Mouse (Mus musculus) midbrain, embryonic 13.5 days (tissue): ENCODE results near the gene Fancm. TPM values are rescaled to one million over a fixed set of nuclear protein-coding genes. Genes with fewer than 3 reads are reported as not detected.
A peak's percentile ranks its signal among the peaks of the same experiment; 100 is the strongest.
"Not testable (repeated sequence)": the region's sequence is repeated elsewhere in the genome, so short reads cannot be mapped to it uniquely, and the experiment has no call there.

Experiments used
- ATAC-seq: fragments of 200-750 bp; cut with Nextera tagmentation; 2 replicates; pipeline ENCODE4 v1.8.0; 2017; ENCODE audit warnings: mild to moderate bottlenecking, moderate TSS enrichment, moderate library complexity
- H3K27ac ChIP-seq: fragments of 300-500 bp; sonication (generic); 2 replicates; pipeline ENCODE4 v1.5.1; 2015; ENCODE audit warnings: inconsistent platforms, mild to moderate bottlenecking, moderate library complexity
- H3K27me3 ChIP-seq: fragments of 300-500 bp; sonication (generic); 2 replicates; pipeline ENCODE4 v1.6.1; 2015; ENCODE audit warnings: mild to moderate bottlenecking, inconsistent platforms
- H3K36me3 ChIP-seq: fragments of 300-500 bp; sonication (generic); 2 replicates; pipeline ENCODE4 v1.6.1; 2015; ENCODE audit warnings: mild to moderate bottlenecking, inconsistent platforms
- H3K4me1 ChIP-seq: fragments of 300-500 bp; sonication (generic); replicated peaks from 2 replicates; pipeline ENCODE4 v1.6.1; 2015; ENCODE audit warnings: inconsistent platforms
- H3K4me2 ChIP-seq: fragments of 300-500 bp; sonication (generic); replicated peaks from 2 replicates; pipeline ENCODE4 v1.6.1; 2015; ENCODE audit warnings: moderate library complexity, mild to moderate bottlenecking, inconsistent platforms
- H3K4me3 ChIP-seq: fragments of 300-500 bp; sonication (generic); replicated peaks from 2 replicates; pipeline ENCODE4 v1.5.1; 2015; ENCODE audit warnings: mild to moderate bottlenecking, inconsistent platforms
- H3K9ac ChIP-seq: fragments of 300-500 bp; sonication (generic); replicated peaks from 2 replicates; pipeline ENCODE4 v1.6.1; 2015; ENCODE audit warnings: mild to moderate bottlenecking, inconsistent platforms
- H3K9me3 ChIP-seq: fragments of 300-500 bp; sonication (generic); 2 replicates; pipeline ENCODE4 v1.6.1; 2016; ENCODE audit warnings: mild to moderate bottlenecking, inconsistent platforms
- WGBS: fragments of 180-500 bp; shearing (Covaris S2); methylation state at CpG from one replicate; pipeline ENCODE4 v1.1.7; 2015; 5-methylcytosine and 5-hydroxymethylcytosine counted together
- polyA plus RNA-seq: library from polyadenylated mRNA; unstranded; fragments of >200 nt; fragmentation: Nextera tagmentation; extraction: Ambion mirVana; gene quantifications from 2 replicates; pipeline ENCODE4 v1.2.1, GENCODE M21; 2015

The Fancm gene
- polyA plus RNA-seq, 1 experiment from 2014 or later: 11.5 TPM

GRCm38 (mm10) chr12:65073611-65074178 lies 1.7 kb upstream of the Fancm start, which contains the start of gene Fkbp3:
Gene Fkbp3, minus strand, starts transcription at chr12:65074007.
- Histone ChIP-seq H3K9ac (peak within 1 kb of the TSS; percentile 90), H3K9me3 (no peaks in the 10 kb centered on the region), H3K27me3 (no peaks in the 10 kb centered on the region), H3K4me3 (peak within 1 kb of the TSS; percentile 86), H3K4me2 (peak within 1 kb of the TSS; percentile 88), H3K36me3 (peaks cover 9% of the 10 kb centered on the region), H3K4me1 (peaks cover 44% of the 10 kb centered on the region), H3K27ac (peak within 1 kb of the TSS; percentile 90)
- ATAC-seq: peak; percentile 99
- WGBS: 1% methylated on average over 49 of the region's 49 CpGs

GRCm38 (mm10) chr12:65074651-65075050 lies 752 bp upstream of the Fancm start:
- Histone ChIP-seq H3K36me3 (0 out of 2 replicates have a peak, but pooled peaks cover 4% of the 10 kb centered on the region), H3K9ac (peak overlapping the region; percentile 90), H3K4me3 (peak overlapping the region; percentile 86), H3K27ac (peak overlapping the region; percentile 90; the same call in 1 of the 2 replicates), H3K9me3 (no peaks in the 10 kb centered on the region), H3K4me1 (peaks cover 45% of the 10 kb centered on the region), H3K27me3 (no peaks in the 10 kb centered on the region), H3K4me2 (peak overlapping the region; percentile 88)
- WGBS: 45% methylated on average over 7 of the region's 7 CpGs
- no peak for ATAC-seq

GRCm38 (mm10) chr12:65075733-65076310 lies 419 bp downstream of the Fancm start:
- under 1% methylated on average over 41 of the region's 41 CpGs for WGBS
- Histone ChIP-seq H3K4me3 (peak overlapping the region; percentile 86), H3K27me3 (no peaks in the 10 kb centered on the region), H3K36me3 (peaks cover 8% of the 10 kb centered on the region), H3K4me1 (peaks cover 45% of the 10 kb centered on the region), H3K27ac (peak overlapping the region; percentile 92), H3K4me2 (peak overlapping the region; percentile 88), H3K9ac (peak overlapping the region; percentile 90), H3K9me3 (no peaks in the 10 kb centered on the region)
- peak; percentile 9; the same call in 1 of the 2 replicates for ATAC-seq

GRCm38 (mm10) chr12:65076906-65077305 lies 1.5 kb downstream of the Fancm start:
- H3K27me3 ChIP-seq: no peaks in the 10 kb centered on the region
- peaks cover 8% of the 10 kb centered on the region for H3K36me3 ChIP-seq
- ATAC-seq: no peak
- H3K27ac ChIP-seq: no peak overlapping the region
- WGBS: 89% methylated on average over 9 of the region's 9 CpGs
- no peaks in the 10 kb centered on the region for H3K9me3 ChIP-seq
- peaks cover 45% of the 10 kb centered on the region for H3K4me1 ChIP-seq
- H3K4me2 ChIP-seq: peak overlapping the region; percentile 88
- no peak overlapping the region for H3K9ac ChIP-seq
- peak overlapping the region; percentile 86 for H3K4me3 ChIP-seq

- Histone ChIP-seq H3K4me1 (no peaks in the 10 kb centered on the region), H3K9me3 (no peaks in the 10 kb centered on the region), H3K4me3 (no peak overlapping the region), H3K4me2 (no peak overlapping the region), H3K9ac (no peak overlapping the region), H3K27me3 (no peaks in the 10 kb centered on the region), H3K27ac (no peak overlapping the region), H3K36me3 (peaks cover 57% of the 10 kb centered on the region)
- ATAC-seq: no peak
- 79% methylated on average over 1 of the region's 1 CpGs for WGBS
These were observed 33.3 kb downstream of the Fancm start for GRCm38 (mm10) chr12:65108746-65109145.

- Histone ChIP-seq H3K27ac (no peak overlapping the region), H3K4me1 (no peaks in the 10 kb centered on the region), H3K9ac (no peak overlapping the region), H3K9me3 (no peaks in the 10 kb centered on the region), H3K27me3 (no peaks in the 10 kb centered on the region), H3K4me3 (no peak overlapping the region), H3K4me2 (no peak overlapping the region), H3K36me3 (peaks cover 51% of the 10 kb centered on the region)
- no peak for ATAC-seq
- 93% methylated on average over 3 of the region's 3 CpGs for WGBS
These were observed 36.1 kb downstream of the Fancm start for GRCm38 (mm10) chr12:65111503-65111902.

GRCm38 (mm10) chr12:65112811-65113210 lies 37.4 kb downstream of the Fancm start:
- Histone ChIP-seq H3K4me3 (no peak overlapping the region), H3K36me3 (peaks cover 51% of the 10 kb centered on the region), H3K9me3 (no peaks in the 10 kb centered on the region), H3K4me1 (no peaks in the 10 kb centered on the region), H3K9ac (no peak overlapping the region), H3K4me2 (no peak overlapping the region), H3K27me3 (no peaks in the 10 kb centered on the region), H3K27ac (no peak overlapping the region)
- 88% methylated on average over 1 of the region's 1 CpGs for WGBS
- ATAC-seq: no peak

- peaks cover 54% of the 10 kb centered on the region for H3K36me3 ChIP-seq
- ATAC-seq: no peak
- H3K4me3 ChIP-seq: no peak overlapping the region
- H3K9me3 ChIP-seq: no peaks in the 10 kb centered on the region
- H3K27me3 ChIP-seq: no peaks in the 10 kb centered on the region
- no peaks in the 10 kb centered on the region for H3K4me1 ChIP-seq
- H3K4me2 ChIP-seq: no peak overlapping the region
- no peak overlapping the region for H3K27ac ChIP-seq
- no peak overlapping the region for H3K9ac ChIP-seq
- 93% methylated on average over 4 of the region's 4 CpGs for WGBS
These were observed 38.5 kb downstream of the Fancm start for GRCm38 (mm10) chr12:65113925-65114324.

GRCm38 (mm10) chr12:65114978-65115377 lies 39.6 kb downstream of the Fancm start:
- not testable (repeated sequence) for H3K4me3 ChIP-seq, H3K27me3 ChIP-seq, H3K27ac ChIP-seq, H3K9me3 ChIP-seq, ATAC-seq, H3K4me1 ChIP-seq, H3K9ac ChIP-seq, H3K4me2 ChIP-seq
- 91% methylated on average over 3 of the region's 3 CpGs for WGBS
- peaks cover 60% of the 10 kb centered on the region for H3K36me3 ChIP-seq

- Histone ChIP-seq H3K9ac (no peak overlapping the region), H3K9me3 (no peaks in the 10 kb centered on the region), H3K27me3 (no peaks in the 10 kb centered on the region), H3K36me3 (peaks cover 71% of the 10 kb centered on the region), H3K27ac (no peak overlapping the region), H3K4me2 (no peak overlapping the region), H3K4me3 (no peak overlapping the region), H3K4me1 (no peaks in the 10 kb centered on the region)
- 85% methylated on average over 7 of the region's 7 CpGs for WGBS
- ATAC-seq: no peak
These were observed 43.6 kb downstream of the Fancm start for GRCm38 (mm10) chr12:65118968-65119367.

GRCm38 (mm10) chr12:65119451-65119850 lies 44.0 kb downstream of the Fancm start:
- Histone ChIP-seq H3K36me3 (peaks cover 71% of the 10 kb centered on the region), H3K9ac (no peak overlapping the region), H3K4me2 (no peak overlapping the region), H3K9me3 (no peaks in the 10 kb centered on the region), H3K4me1 (no peaks in the 10 kb centered on the region), H3K27me3 (no peaks in the 10 kb centered on the region), H3K4me3 (no peak overlapping the region), H3K27ac (no peak overlapping the region)
- WGBS: 91% methylated on average over 5 of the region's 5 CpGs
- ATAC-seq: no peak

GRCm38 (mm10) chr12:65136121-65136520 lies 60.7 kb downstream of the Fancm start:
- H3K9me3 ChIP-seq, H3K4me3 ChIP-seq, H3K4me1 ChIP-seq, H3K4me2 ChIP-seq, H3K9ac ChIP-seq, H3K27me3 ChIP-seq, H3K27ac ChIP-seq, ATAC-seq: not testable (repeated sequence)
- 95% methylated on average over 4 of the region's 4 CpGs for WGBS
- peaks cover 18% of the 10 kb centered on the region for H3K36me3 ChIP-seq
